Mouse (Mus musculus): ENCODE data around the gene Stap1. TPM values are rescaled to one million over a fixed set of nuclear protein-coding genes. Genes with fewer than 3 reads are reported as not detected.

Gene Stap1
- total RNA-seq, 1 experiment from 2014 or later: 0.73 TPM

DNA sequence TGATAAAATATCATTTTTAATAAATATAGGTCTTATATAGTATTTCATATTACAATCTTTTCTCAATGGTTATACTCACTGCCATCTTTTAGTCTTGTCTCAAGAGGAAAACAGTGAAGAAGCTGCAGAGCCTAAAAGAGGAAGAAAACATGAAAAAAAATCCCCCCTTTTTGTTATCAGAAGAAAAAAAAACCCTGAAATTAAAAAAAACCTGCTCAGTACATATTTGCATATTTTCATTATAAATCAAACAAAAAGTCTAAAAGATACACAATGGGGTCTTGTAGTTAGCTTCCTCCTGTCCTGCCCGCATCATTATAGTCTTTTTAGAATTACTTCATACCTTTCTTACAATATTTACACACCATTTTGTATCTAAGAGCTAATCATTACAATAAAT is 57.2 kb downstream of the Stap1 start:
- no peak for DNase-seq

DNA sequence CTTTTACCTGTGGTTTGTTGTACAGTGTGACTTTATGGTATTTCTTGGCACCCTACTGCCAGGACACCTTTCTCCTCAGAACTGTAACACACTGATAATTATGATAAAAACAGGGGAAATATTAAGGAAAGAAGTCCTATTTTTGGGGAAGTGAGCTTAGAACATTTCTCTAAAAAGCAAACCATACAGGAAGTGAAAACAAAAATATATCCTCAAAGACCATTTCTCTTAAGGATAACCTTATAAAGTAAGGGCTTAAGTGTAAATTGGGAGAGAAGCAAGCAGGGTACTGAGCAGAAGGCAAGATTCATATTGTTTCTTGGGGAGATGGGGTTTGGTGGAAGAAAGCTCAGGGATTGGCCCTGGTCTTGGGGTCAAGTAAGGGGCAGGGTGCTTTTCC is 58.3 kb downstream of the Stap1 start:
- DNase-seq: no peak

Other genes with a start within 250 kb of the Stap1 start
- gene Cenpc1, start 6.2 kb upstream of the Stap1 start, total RNA-seq (2021): 16.6 and 17.1 TPM in 2 replicates
- 17.9 and 19.9 TPM in 2 replicates for gene Uba6, start 101.1 kb downstream of the Stap1 start, total RNA-seq (2021)
- 0.12 TPM in 1 of 2 replicates, not detected in the other for gene Gnrhr, start 126.2 kb downstream of the Stap1 start, total RNA-seq (2021)
- gene Tmprss11c, start 217.6 kb downstream of the Stap1 start, total RNA-seq (2021): not detected in 2 replicates

All from adrenal gland, postnatal 25 days (tissue).